Mouse (Mus musculus) C2C12 (cell line): Measurements from ENCODE around the gene Slx1b.

Source experiments
- CTCF ChIP-seq: IDR thresholded peaks from one replicate; pipeline ENCODE4 v1.5.1; 2011; ENCODE audit not compliant: control insufficient read depth, insufficient read depth, insufficient read length
- FOSL1 ChIP-seq: IDR thresholded peaks from one replicate; pipeline ENCODE4 v1.8.0; 2011; ENCODE audit warnings: mild to moderate bottlenecking, low read length; ENCODE audit not compliant: poor library complexity, insufficient read depth, severe bottlenecking
- MAX ChIP-seq: IDR thresholded peaks from one replicate; pipeline ENCODE4 v1.6.1; 2011; ENCODE audit warnings: mild to moderate bottlenecking, control low read depth
- USF1 ChIP-seq: IDR thresholded peaks from one replicate; pipeline ENCODE4 v1.6.1; 2011; ENCODE audit warnings: low read depth, mild to moderate bottlenecking, control low read depth, moderate library complexity

DNA sequence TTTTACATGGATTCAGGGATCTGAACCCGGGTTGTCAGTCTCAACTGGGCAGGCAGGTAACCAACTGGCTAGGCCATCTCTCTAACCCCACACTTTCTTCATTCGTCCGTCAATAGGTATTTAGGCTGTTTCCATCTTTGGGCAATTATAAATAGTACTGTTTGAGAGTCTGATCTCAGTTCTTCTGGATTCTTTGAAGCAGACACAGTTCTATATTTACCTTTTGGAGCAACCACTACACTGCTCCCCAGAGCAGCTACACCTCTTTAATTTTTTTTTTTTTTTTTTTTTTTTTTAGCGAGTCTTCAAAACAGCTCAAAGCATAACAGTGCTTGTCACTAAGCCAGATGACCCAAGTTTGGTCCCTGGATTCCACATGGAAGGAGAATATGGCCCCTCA is 20.1 kb upstream of the Slx1b start:
- no peak for TF ChIP-seq CTCF
- TF ChIP-seq USF1, result no peak
- TF ChIP-seq MAX, result no peak
- TF ChIP-seq FOSL1, result no peak
